20 mouse cellular contexts compared by ENCODE assay signal in genomic region chr8:118628702-118629101, GRCm38 (mm10).
DNase-seq lines count a peak whose midpoint lies in the region; ATAC-seq and TF ChIP-seq lines count a peak whose summit lies in the region.
"Had no signal": no experiment of that assay in that cellular context is flagged by ENCODE, and none has a peak within 500 bp of the region (broad histone marks: within the 10 kb centered on the region; RNA-seq: fewer than 3 reads in every experiment).

No protein-coding gene starts in this region.

- H3K9ac ChIP-seq in forebrain, embryonic 13.5 days = no peak overlapping the region
- H3K9ac ChIP-seq in hindbrain, postnatal 0 days (replicated peaks; ENCODE audit: low read length) = no peak overlapping the region
- no peak overlapping the region for H3K9ac ChIP-seq in hindbrain, embryonic 12.5 days
- H3K9ac ChIP-seq: embryonic facial prominence, embryonic 15.5 days; limb, embryonic 15.5 days; liver, embryonic 15.5 days; midbrain, embryonic 15.5 days had no signal

- ATAC-seq in forebrain, embryonic 13.5 days = peak; percentile 41; the same call in 1 of the 2 replicates
- ATAC-seq in hindbrain, postnatal 0 days = peak; percentile 85
- ATAC-seq in hindbrain, embryonic 12.5 days (ENCODE audit: low FRiP score) = no peak
- ATAC-seq in activated CD4-positive, CD25-positive, alpha-beta regulatory T cell, adult 4 months = no peak
- ATAC-seq: midbrain, embryonic 15.5 days had no signal

- DNase-seq in forebrain, embryonic 10.5 days (ENCODE audit: extremely low spot score, low spot score) = no peak
- DNase-seq in hindbrain, postnatal 0 days (ENCODE audit: low spot score) = peak; percentile 67
- peak; percentile 43 to 50 for DNase-seq in right cerebral cortex, postnatal 10 days (ENCODE audit: low spot score in 2 of 2)
- DNase-seq in right cerebral cortex, postnatal 14 days = no peak
- DNase-seq: gastrocnemius, adult 2 months; heart, postnatal 10 days; kidney, adult 18-20 months; layer of hippocampus, postnatal 36 days; spleen, adult 18-20 months; thymus, postnatal 36 days had no signal

- no peaks in the 10 kb centered on the region for H3K36me3 ChIP-seq in forebrain, embryonic 13.5 days (ENCODE audit: poor library complexity, severe bottlenecking)
- no peaks in the 10 kb centered on the region for H3K36me3 ChIP-seq in forebrain, embryonic 10.5 days (replicated peaks)
- H3K36me3 ChIP-seq in hindbrain, postnatal 0 days (ENCODE audit: insufficient read depth, low read length) = no peaks in the 10 kb centered on the region
- H3K36me3 ChIP-seq in hindbrain, embryonic 12.5 days = no peaks in the 10 kb centered on the region
- H3K36me3 ChIP-seq: embryonic facial prominence, embryonic 15.5 days; G1E; limb, embryonic 15.5 days; liver, embryonic 15.5 days; midbrain, embryonic 15.5 days had no signal

- H3K27ac ChIP-seq in forebrain, embryonic 13.5 days = no peak overlapping the region
- H3K27ac ChIP-seq in forebrain, embryonic 10.5 days = no peak overlapping the region
- H3K27ac ChIP-seq in hindbrain, postnatal 0 days = no peak overlapping the region
- no peak overlapping the region for H3K27ac ChIP-seq in hindbrain, embryonic 12.5 days
- H3K27ac ChIP-seq: embryonic facial prominence, embryonic 15.5 days; gastrocnemius, adult 2 months; kidney, postnatal 0 days; limb, embryonic 15.5 days; liver, embryonic 15.5 days; midbrain, embryonic 15.5 days had no signal

- no peak overlapping the region for H3K4me3 ChIP-seq in forebrain, embryonic 13.5 days
- H3K4me3 ChIP-seq in forebrain, embryonic 10.5 days = no peak overlapping the region
- no peak overlapping the region for H3K4me3 ChIP-seq in hindbrain, postnatal 0 days (ENCODE audit: low read length)
- no peak overlapping the region for H3K4me3 ChIP-seq in hindbrain, embryonic 12.5 days
- H3K4me3 ChIP-seq: embryonic facial prominence, embryonic 15.5 days; gastrocnemius, adult 2 months; limb, embryonic 15.5 days; liver, embryonic 15.5 days; midbrain, embryonic 15.5 days had no signal

- 45% methylated on average over 8 of the region's 8 CpGs for WGBS in forebrain, embryonic 13.5 days
- WGBS in forebrain, embryonic 10.5 days = 66% methylated on average over 8 of the region's 8 CpGs
- 22% methylated on average over 8 of the region's 8 CpGs for WGBS in hindbrain, postnatal 0 days
- WGBS in hindbrain, embryonic 12.5 days = 57% methylated on average over 8 of the region's 8 CpGs

- no peak for TF ChIP-seq CTCF in hindbrain, postnatal 0 days (IDR thresholded peaks at IDR 0.05; ENCODE audit: low read depth)

- no peak overlapping the region for H3K4me2 ChIP-seq in forebrain, embryonic 13.5 days
- H3K4me2 ChIP-seq in hindbrain, postnatal 0 days (ENCODE audit: low read depth, low read length) = no peak overlapping the region
- H3K4me2 ChIP-seq in hindbrain, embryonic 12.5 days (replicated peaks) = no peak overlapping the region
- H3K4me2 ChIP-seq: embryonic facial prominence, embryonic 15.5 days; heart, embryonic 11.5 days; limb, embryonic 15.5 days; liver, embryonic 15.5 days; midbrain, embryonic 15.5 days had no signal

- no peaks in the 10 kb centered on the region for H3K4me1 ChIP-seq in forebrain, embryonic 13.5 days
- H3K4me1 ChIP-seq in forebrain, embryonic 10.5 days = 0 out of 2 replicates have a peak, but pooled peaks cover 4% of the 10 kb centered on the region
- H3K4me1 ChIP-seq in hindbrain, postnatal 0 days (ENCODE audit: insufficient read depth, low read length) = 0 out of 2 replicates have a peak, but pooled peaks cover 4% of the 10 kb centered on the region
- H3K4me1 ChIP-seq in hindbrain, embryonic 12.5 days = no peaks in the 10 kb centered on the region
- H3K4me1 ChIP-seq: embryonic facial prominence, embryonic 15.5 days; limb, embryonic 15.5 days; liver, embryonic 15.5 days; midbrain, embryonic 15.5 days had no signal

- H3K27me3 ChIP-seq in forebrain, embryonic 13.5 days = no peaks in the 10 kb centered on the region
- H3K27me3 ChIP-seq in forebrain, embryonic 10.5 days (ENCODE audit: poor library complexity, severe bottlenecking) = no peaks in the 10 kb centered on the region
- no peaks in the 10 kb centered on the region for H3K27me3 ChIP-seq in hindbrain, postnatal 0 days (ENCODE audit: insufficient read depth, low read length)
- H3K27me3 ChIP-seq in hindbrain, embryonic 12.5 days = no peaks in the 10 kb centered on the region
- H3K27me3 ChIP-seq: embryonic facial prominence, embryonic 15.5 days; limb, embryonic 15.5 days; liver, embryonic 15.5 days; midbrain, embryonic 15.5 days had no signal

- H3K9me3 ChIP-seq in forebrain, embryonic 13.5 days (replicated peaks) = no peaks in the 10 kb centered on the region
- no peaks in the 10 kb centered on the region for H3K9me3 ChIP-seq in forebrain, embryonic 10.5 days
- no peaks in the 10 kb centered on the region for H3K9me3 ChIP-seq in hindbrain, postnatal 0 days (ENCODE audit: low read length)
- no peaks in the 10 kb centered on the region for H3K9me3 ChIP-seq in hindbrain, embryonic 12.5 days (replicated peaks)
- H3K9me3 ChIP-seq: embryonic facial prominence, embryonic 15.5 days; limb, embryonic 15.5 days; liver, embryonic 15.5 days; midbrain, embryonic 15.5 days had no signal

Comparison
In these comparisons a context has a peak if more than half of its experiments do, and no peak if none do; other contexts are left out.
1. ATAC-seq: peak in forebrain, embryonic 13.5 days (single experiment) and hindbrain, postnatal 0 days (single experiment); none in hindbrain, embryonic 12.5 days (single experiment) and activated CD4-positive, CD25-positive, alpha-beta regulatory T cell, adult 4 months (single experiment).
2. DNase-seq: peak in hindbrain, postnatal 0 days (single experiment) and right cerebral cortex, postnatal 10 days (2 of 2); none in forebrain, embryonic 10.5 days (single experiment) and right cerebral cortex, postnatal 14 days (single experiment).